Mouse (Mus musculus): ENCODE data around the gene Pltp. TPM values are rescaled to one million over a fixed set of nuclear protein-coding genes. Genes with fewer than 3 reads are reported as not detected.

Gene Pltp
- total RNA-seq (2021), result 10 to 100 TPM; 35.9 to 37.5 TPM

- DNase-seq (ENCODE audit: low spot score), result peak; percentile 54
- intact Hi-C loops (cut with DNase I), result no loop called here
Observed at GRCm38 (mm10) chr2:164857101-164857821, at the start of gene Pltp. Gene Pltp (minus strand): TSS chr2:164857711.

GRCm38 (mm10) chr2:164906071-164906470, 48.6 kb upstream of the Pltp start:
- DNase-seq (ENCODE audit: low spot score), result no peak
- intact Hi-C loops (cut with DNase I), result no loop called here

- intact Hi-C loops (cut with DNase I), result no loop called here
Observed at GRCm38 (mm10) chr2:164903496-164903895, 46.0 kb upstream of the Pltp start.

GRCm38 (mm10) chr2:164901380-164901779, 43.9 kb upstream of the Pltp start:
- intact Hi-C loops (cut with DNase I), result no loop called here
- no peak for DNase-seq (ENCODE audit: low spot score)

More at GRCm38 (mm10) chr2:164903496-164903895, 46.0 kb upstream of the Pltp start:
- no peak for DNase-seq (ENCODE audit: low spot score)

DNA sequence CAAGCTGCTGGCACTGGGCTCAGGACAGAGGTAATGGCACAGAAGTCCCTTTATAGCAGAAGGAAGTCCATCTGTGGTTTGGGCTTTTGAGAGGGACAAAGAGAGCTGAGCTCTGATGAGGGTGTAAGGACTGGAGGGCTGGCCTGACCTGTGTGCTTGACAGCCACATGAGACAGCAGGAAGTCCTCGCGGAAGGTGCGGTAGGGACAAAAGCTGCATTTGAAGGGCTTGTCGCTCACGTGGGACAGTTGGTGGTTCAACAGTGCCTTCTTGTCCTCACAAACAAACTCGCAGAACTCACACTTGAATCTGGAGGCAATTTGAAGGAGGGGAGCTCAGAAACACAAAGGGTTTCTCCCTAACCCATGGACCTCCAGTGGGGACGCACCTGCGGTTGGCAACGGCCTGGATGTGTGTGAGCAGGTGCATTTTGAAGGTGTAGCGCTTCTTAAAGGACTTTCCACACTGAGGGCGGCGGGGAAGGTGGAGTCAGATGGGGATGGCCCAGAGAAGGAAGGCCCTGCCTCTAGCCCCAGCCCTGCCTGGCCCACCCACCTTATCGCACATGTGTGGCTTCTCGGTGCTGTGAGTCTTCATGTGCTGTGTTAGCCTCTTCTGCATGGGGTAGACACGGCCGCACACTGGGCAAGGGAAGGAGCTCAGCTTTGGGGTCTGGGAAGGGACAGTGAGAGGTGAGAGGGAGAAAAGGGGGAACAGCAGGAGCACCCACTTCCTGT, 42.4 kb upstream of the Pltp start:
- DNase-seq (ENCODE audit: low spot score), result no peak
- intact Hi-C loops (cut with DNase I), result no loop called here

DNA sequence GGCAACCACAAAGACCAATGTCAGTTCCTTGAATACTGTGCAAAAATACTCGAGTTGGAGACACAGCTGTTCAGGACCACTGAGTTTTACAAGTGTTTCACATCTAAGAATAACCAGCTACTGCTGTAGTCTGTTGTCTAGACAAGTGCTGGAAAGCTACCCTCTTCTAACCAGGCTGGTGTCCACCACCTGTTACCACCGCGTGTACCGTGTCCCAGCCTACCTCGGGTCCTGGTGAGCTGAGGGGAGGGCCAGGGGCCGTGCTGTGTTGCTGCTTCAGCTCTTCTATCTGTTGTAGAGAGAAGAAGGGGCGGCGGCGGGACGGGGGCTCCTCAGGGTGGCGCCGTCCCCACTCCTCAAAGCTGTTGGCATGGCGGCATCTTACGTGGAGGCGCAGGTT, 41.5 kb upstream of the Pltp start:
- intact Hi-C loops (cut with DNase I), result no loop called here
- no peak for DNase-seq (ENCODE audit: low spot score)

- no peak for DNase-seq (ENCODE audit: low spot score)
- intact Hi-C loops (cut with DNase I), result no loop called here
Observed at GRCm38 (mm10) chr2:164898008-164898407, 40.5 kb upstream of the Pltp start.

- intact Hi-C loops (cut with DNase I), result no loop called here
- no peak for DNase-seq (ENCODE audit: low spot score)
Observed at GRCm38 (mm10) chr2:164895885-164896284, 38.4 kb upstream of the Pltp start.

- no peak for DNase-seq (ENCODE audit: low spot score)
- intact Hi-C loops (cut with DNase I), result loop anchor here (5.0 kb wide), 1 partner anchor 62 kb away; the partner anchor contains the start of genes Ctsa and Neurl2
Observed at GRCm38 (mm10) chr2:164894644-164895043, 37.1 kb upstream of the Pltp start.

GRCm38 (mm10) chr2:164894048-164894447, 36.5 kb upstream of the Pltp start:
- no peak for DNase-seq (ENCODE audit: low spot score)
- intact Hi-C loops (cut with DNase I), result loop anchor here (5.0 kb wide), 1 partner anchor 62 kb away; the partner anchor contains the start of genes Ctsa and Neurl2

- DNase-seq (ENCODE audit: low spot score), result no peak
- intact Hi-C loops (cut with DNase I), result loop anchor here (5.0 kb wide), 1 partner anchor 60 kb away; the partner anchor contains the start of genes Ctsa and Neurl2
Observed at GRCm38 (mm10) chr2:164892696-164893216, 35.2 kb upstream of the Pltp start.

GRCm38 (mm10) chr2:164891908-164892695, 34.6 kb upstream of the Pltp start:
- DNase-seq (ENCODE audit: low spot score), result no peak
- intact Hi-C loops (cut with DNase I), result loop anchor here (5.0 kb wide), 1 partner anchor 60 kb away; the partner anchor contains the start of genes Ctsa and Neurl2

GRCm38 (mm10) chr2:164891056-164891834, 33.7 kb upstream of the Pltp start:
- intact Hi-C loops (cut with DNase I), result loop anchor here (5.0 kb wide), 1 partner anchor 59 kb away; the partner anchor contains the start of genes Ctsa and Neurl2
- DNase-seq (ENCODE audit: low spot score), result no peak

DNA sequence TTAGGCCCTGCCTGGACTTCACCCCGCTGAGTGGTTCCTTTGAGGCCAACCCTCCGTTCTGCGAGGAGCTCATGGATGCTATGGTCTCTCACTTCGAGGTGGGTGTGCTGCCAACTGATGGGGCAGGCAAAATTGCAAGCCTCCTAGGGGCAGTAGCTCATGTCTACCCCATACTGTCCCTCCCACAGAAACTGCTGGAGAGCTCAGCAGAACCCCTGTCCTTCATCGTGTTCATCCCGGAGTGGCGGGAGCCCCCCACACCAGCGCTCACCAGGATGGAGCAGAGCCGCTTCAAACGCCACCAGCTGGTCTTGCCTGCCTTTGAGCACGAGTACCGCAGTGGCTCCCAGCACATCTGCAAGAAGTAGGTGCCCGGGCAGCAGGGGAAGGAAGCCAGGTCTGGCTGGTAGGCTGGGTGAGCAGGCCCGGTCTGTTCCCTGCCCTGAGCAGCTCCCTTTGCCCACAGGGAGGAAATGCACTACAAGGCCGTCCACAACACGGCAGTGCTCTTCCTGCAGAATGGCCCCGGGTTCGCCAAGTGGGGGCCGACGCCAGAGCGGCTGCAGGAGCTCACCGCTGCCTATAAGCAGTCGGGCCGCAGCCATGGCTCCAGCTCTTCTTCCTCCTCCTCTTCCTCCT, 33.0 kb upstream of the Pltp start:
- DNase-seq (ENCODE audit: low spot score), result no peak
- intact Hi-C loops (cut with DNase I), result loop anchor here (5.0 kb wide), 1 partner anchor 58 kb away; the partner anchor contains the start of genes Ctsa and Neurl2

DNA sequence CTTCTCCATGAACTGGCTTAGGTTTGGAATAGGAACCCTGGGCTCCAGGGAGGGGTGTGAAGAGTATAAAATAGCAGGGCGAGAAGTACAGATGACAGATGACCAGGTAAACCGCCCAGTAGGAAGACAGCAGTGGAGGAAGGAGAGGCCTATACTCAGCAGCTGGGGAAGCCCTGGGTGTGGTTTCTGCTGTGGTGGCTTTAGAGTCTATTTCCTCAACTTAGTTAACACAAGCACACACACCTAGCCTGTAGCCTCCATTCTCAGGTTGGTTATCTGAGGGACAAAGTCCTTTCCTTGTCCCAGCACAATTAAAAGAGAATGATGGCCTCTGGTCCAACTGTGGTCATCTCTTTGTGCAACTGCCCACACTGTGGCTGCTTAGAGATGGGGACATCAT, 32.4 kb upstream of the Pltp start:
- intact Hi-C loops (cut with DNase I), result loop anchor here (5.0 kb wide), 1 partner anchor 58 kb away; the partner anchor contains the start of genes Ctsa and Neurl2
- DNase-seq (ENCODE audit: low spot score), result no peak

DNA sequence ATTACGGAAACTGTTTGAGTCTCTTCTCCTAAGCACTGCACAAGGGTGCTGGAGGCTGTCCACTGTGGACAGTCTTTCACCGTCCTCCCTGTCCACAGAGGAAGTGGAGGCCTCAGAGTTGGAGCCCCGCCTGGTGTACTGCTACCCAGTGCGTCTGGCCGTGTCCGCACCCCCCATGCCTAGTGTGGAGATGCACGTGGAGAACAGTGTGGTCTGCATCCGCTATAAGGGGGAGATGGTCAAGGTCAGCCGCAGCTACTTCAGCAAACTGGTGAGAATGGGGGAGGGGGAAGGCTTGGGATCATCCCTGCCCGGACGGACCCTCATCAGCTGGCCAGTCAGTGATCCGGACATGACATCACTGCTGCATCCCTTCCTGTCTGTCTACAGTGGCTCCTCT, 31.5 kb upstream of the Pltp start:
- intact Hi-C loops (cut with DNase I), result no loop called here
- DNase-seq (ENCODE audit: low spot score), result no peak

DNA sequence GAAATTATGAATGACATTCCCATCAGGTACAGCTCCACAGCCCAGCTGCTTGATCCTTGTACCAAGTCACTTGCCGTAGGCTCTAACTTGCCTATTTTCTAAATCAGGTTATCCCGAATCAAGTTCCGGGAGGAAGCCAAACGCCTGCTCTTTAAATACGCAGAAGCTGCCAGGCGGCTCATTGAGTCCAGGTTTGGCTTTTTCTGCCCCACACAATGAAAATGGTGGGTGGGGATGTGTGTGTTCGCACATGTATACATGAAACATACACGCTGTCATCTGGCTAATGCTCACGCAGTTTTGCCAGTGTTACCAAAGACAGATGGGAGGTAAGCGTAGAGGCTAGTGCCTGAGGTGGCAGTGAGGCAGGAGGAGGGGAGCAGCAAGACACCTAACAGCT, 29.1 kb upstream of the Pltp start:
- no peak for DNase-seq (ENCODE audit: low spot score)
- intact Hi-C loops (cut with DNase I), result no loop called here

DNA sequence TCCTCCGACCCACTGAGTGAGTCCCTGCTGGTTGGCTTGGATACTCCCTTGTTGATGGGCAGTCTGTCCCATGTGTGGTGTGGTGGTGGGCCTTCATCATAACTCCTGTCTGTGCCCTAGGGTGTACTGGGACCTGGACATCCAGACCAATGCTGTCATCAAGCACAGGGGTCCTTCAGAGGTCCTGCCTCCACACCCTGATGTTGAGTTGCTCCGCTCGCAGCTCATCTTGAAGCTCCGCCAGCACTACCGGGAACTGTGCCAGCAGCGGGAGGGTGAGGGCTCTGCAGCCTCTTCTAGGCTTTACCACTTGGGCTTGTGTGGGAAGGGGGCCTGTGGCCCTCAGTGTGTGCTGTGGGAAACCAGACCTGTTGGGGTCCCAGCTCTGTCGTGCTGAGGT, 28.3 kb upstream of the Pltp start:
- DNase-seq (ENCODE audit: low spot score), result no peak
- intact Hi-C loops (cut with DNase I), result no loop called here

DNA sequence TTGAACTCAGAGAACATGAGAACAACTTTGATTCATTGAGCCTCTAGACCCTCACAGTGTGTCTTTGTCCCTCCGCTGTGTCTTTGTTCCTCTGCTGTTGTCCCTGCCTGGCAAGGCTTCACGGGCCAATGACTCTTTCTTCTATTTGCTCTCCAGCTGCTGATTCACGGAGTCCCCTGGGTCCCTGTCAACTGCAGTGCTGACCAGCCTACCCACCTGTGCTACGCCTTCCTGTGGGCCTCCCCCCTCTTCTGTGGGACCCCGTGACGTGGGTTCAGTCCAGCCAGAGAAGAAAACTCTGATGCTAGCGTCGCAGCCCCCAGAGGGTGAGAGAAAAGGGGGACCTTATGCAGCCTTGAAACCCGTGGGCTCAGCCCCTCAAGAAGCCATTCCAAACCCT, 25.1 kb upstream of the Pltp start:
- DNase-seq (ENCODE audit: low spot score), result no peak
- intact Hi-C loops (cut with DNase I), result no loop called here

Data from heart, postnatal 25 days (tissue).